Mouse (Mus musculus) c-Kit-negative CD71-positive TER-119-positive erythroid progenitor cells, embryonic 14.5 days (primary cell): Measurements from ENCODE around the gene Zfp809.

Source experiments
- DNase-seq: peaks from one replicate; pipeline ENCODE4 v3.0.0-alpha.2; 2013; ENCODE audit warnings: low read depth, low spot score

The Zfp809 gene

DNA sequence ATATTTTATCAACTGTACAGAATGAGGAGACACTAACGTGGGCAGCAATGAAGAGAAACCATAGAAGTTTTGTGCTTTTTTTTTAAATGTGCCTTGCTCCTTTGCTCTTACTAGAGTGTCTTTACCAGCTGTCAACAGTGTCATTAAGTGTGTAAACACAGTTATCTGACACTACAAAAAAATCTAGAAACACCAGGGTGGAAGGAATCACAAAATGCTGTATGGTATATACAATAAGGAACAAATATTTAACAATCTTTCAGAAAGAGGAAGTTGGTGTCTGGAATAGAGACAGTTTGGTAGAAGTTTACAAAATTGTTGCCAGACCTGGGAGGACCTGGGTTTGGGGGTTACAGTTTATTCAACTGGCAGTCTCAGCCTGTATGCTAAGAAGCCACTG, 36.1 kb downstream of the Zfp809 start:
- no peak for DNase-seq

DNA sequence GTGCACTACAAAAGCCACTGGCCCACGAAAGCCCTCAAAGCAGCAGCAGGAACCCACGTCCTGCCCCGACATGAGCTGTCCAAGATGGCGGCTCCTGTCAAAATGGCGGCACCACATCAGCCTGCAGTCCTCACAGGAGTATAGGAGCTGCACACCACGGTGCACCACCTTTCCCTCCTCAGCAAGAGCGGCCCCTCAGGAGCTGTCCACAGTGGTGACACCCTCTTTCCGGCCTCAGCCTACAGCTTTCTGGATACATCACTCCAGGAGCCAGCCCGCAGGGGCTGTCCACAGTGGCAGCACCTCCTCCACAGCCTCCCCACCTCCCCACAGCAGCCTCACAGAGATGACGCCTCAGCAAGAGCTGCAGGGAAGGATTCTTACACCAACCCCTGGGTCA, 37.1 kb downstream of the Zfp809 start:
- DNase-seq: no peak

- no peak for DNase-seq
These were observed 43.4 kb downstream of the Zfp809 start for GRCm38 (mm10) chr9:22268886-22269285.

GRCm38 (mm10) chr9:22278733-22279132, 53.2 kb downstream of the Zfp809 start:
- no peak for DNase-seq
